Mouse (Mus musculus) heart, adult 2 months (tissue): ENCODE results near the gene Trnau1ap. TPM values are rescaled to one million over a fixed set of nuclear protein-coding genes. Genes with fewer than 3 reads are reported as not detected.
"Not testable (repeated sequence)": the region's sequence is repeated elsewhere in the genome, so short reads cannot be mapped to it uniquely, and the experiment has no call there.

Experiments
- DNase-seq, 2 experiments: peaks; one replicate each; pipeline ENCODE4 v3.0.0; 2021
- H3K27ac ChIP-seq: fragments of 200-600 bp; 2 replicates; pipeline ENCODE4 v1.8.1; 2022
- H3K27me3 ChIP-seq: fragments of 200-500 bp; 2 replicates; pipeline ENCODE4 v1.6.1; 2012; ENCODE audit warnings: mild to moderate bottlenecking, low read length, inconsistent platforms, mixed read lengths; ENCODE audit not compliant: control insufficient read depth, insufficient read depth
- H3K36me3 ChIP-seq: fragments of 200-500 bp; 2 replicates; pipeline ENCODE4 v1.6.1; 2012; ENCODE audit warnings: low read length, inconsistent platforms; ENCODE audit not compliant: control insufficient read depth, insufficient read depth
- H3K4me1 ChIP-seq: fragments of 200-500 bp; 2 replicates; pipeline ENCODE4 v1.6.1; 2011; ENCODE audit warnings: low read length; ENCODE audit not compliant: control insufficient read depth, insufficient read depth
- H3K4me3 ChIP-seq: fragments of 200-600 bp; 2 replicates; pipeline ENCODE4 v1.8.1; 2022
- H3K79me2 ChIP-seq: fragments of 200-500 bp; replicated peaks from 2 replicates; pipeline ENCODE4 v1.6.1; 2012; ENCODE audit warnings: mild to moderate bottlenecking, inconsistent platforms, low read length, moderate library complexity, mixed read lengths; ENCODE audit not compliant: control insufficient read depth, insufficient read depth
- H3K9ac ChIP-seq: fragments of 200-500 bp; 2 replicates; pipeline ENCODE4 v1.6.1; 2012; ENCODE audit warnings: low read depth, mild to moderate bottlenecking, control low read depth, inconsistent platforms, low read length, mixed read lengths
- CTCF ChIP-seq: fragments of 200-600 bp; IDR thresholded peaks from 2 replicates; pipeline ENCODE4 v1.8.1; 2022; ENCODE audit warnings: antibody characterized with exemption, mild to moderate bottlenecking, moderate library complexity
- EP300 ChIP-seq: fragments of 200-500 bp; IDR thresholded peaks from 2 replicates; pipeline ENCODE4 v1.6.1; 2011; ENCODE audit warnings: low read depth, low read length, control low read depth; ENCODE audit not compliant: insufficient read depth
- POLR2A ChIP-seq: fragments of 200-500 bp; IDR thresholded peaks from 2 replicates; pipeline ENCODE4 v1.6.1; 2011; ENCODE audit warnings: mild to moderate bottlenecking, low read depth, low read length, control low read depth; ENCODE audit not compliant: insufficient read depth
- WGBS: fragments of 180-500 bp; shearing (Covaris S2); methylation state at CpG from one replicate; pipeline ENCODE4 v1.1.7; 2018; 5-methylcytosine and 5-hydroxymethylcytosine counted together
- intact Hi-C: fragments of 180-260 bp; cut with DNase I; formaldehyde crosslinking; loops from one replicate; pipeline ENCODE4 v1.15.1; 2025
- polyA plus RNA-seq: library from polyadenylated mRNA; depleted of rRNA; stranded (reverse); fragments of >200 nt; gene quantifications from 2 replicates; pipeline ENCODE4 v1.2.3, GENCODE M21; 2012
- total RNA-seq, 2 experiments: library from RNA; stranded (reverse); gene quantifications; 2 replicates each; pipeline ENCODE4 v1.2.3; 2021

Trnau1ap gene
- total and polyA plus RNA-seq, 3 experiments: 14.9 to 24.6 (median 21.3) TPM

DNA sequence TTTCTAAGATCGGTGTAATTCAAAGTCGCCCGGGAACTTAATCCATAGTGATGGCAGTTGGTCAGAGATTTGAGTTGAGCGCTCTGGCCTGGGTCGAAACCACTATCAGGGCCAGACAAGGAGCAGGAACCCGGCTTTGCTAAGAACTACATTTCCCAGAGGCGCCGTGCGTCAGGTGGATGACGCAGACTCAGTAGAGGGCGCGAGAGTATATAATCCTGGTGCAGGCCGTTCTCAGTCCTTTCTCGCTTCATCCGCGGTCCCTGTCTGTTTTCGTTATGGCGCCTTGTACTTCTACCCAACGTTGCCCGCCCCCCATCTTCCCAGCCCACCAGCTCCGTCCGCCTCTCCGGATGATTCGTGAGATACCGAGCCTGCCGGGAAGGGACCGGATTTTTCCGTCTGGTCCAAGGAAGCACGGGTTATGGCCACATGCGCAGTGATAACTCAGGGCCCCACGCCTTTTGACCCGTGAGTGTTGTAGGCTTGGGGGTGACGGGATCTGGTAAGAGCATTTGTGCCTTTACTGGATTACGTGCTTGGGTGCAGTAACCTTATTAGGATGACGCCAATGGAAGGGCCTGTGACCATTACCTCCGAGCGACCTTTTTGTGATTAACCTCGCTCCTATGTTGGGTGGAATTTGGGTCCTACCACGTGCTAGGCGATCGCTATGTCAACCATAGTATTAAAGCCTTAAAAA, 20.8 kb downstream of the Trnau1ap start:
- Histone ChIP-seq H3K4me1 (peaks cover 5% of the 10 kb centered on the region), H3K4me3 (peak overlapping the region; percentile 63), H3K79me2 (no peaks in the 10 kb centered on the region), H3K27ac (peak overlapping the region; percentile 80), H3K9ac (peak overlapping the region; percentile 80), H3K27me3 (no peaks in the 10 kb centered on the region), H3K36me3 (peaks cover 11% of the 10 kb centered on the region)
- under 1% methylated on average over 41 of the region's 41 CpGs for WGBS
- TF ChIP-seq CTCF (no peak), POLR2A (peak; percentile 100), EP300 (peak; percentile 68; the same call in 1 of the 2 replicates)
- DNase-seq: peak; percentile 90 to 92
- intact Hi-C loops: loop anchor here (1.0 to 2.0 kb wide), 2 partner anchors 34 to 44 kb away; partner anchors contain the start of genes Rcc1 and Taf12

DNA sequence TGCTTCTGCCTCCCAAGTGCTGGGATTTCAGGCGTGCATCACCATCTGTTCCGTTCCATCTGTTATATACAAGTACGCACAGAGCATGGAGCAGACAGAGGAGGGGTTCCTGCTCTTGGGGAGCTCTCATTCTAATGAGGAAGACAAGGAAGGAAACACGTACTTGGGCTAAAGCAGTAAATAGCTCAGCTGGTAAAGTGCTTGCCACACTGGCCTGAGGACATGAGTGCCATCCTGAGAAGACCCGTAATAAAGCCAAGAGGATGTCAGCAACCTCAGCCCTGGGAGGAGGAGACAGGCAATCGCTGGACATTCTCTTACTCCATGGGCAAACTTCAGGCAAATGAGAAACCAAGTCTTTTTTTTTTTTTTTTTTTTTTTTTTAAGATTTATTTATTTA, 23.3 kb downstream of the Trnau1ap start:
- intact Hi-C loops: no loop called here

DNA sequence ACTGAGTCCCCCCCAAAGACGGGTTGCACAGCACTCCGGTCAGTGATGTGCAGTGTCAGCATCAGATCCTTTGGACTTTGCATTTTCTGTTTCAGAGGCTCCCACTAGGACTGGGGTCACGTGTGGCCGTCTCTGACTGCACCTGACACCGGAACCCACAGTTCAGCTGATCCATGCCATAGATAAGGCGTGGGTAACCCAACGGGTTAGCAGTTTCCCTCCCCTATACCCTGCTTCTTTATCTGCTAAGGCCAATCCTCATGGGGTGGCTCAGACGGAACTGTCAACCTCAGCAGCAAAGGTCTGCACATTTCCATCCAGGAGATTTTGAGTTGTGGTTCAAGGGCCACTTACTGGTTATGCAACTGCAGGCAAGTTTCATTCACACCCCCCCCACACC, 24.1 kb downstream of the Trnau1ap start:
- Histone ChIP-seq H3K36me3 (peaks cover 3% of the 10 kb centered on the region; the same call in 1 of the 2 replicates), H3K79me2 (no peaks in the 10 kb centered on the region), H3K9ac (no peak overlapping the region), H3K4me3 (no peak overlapping the region), H3K4me1 (peaks cover 11% of the 10 kb centered on the region), H3K27ac (no peak overlapping the region), H3K27me3 (no peaks in the 10 kb centered on the region)
- TF ChIP-seq EP300: no peak
- TF ChIP-seq CTCF: no peak
- TF ChIP-seq POLR2A: no peak
- intact Hi-C loops: no loop called here
- DNase-seq: no peak
- WGBS: 91% methylated on average over 8 of the region's 8 CpGs

More for the DNA sequence above, 23.3 kb downstream of the Trnau1ap start:
- no peak for DNase-seq
- Histone ChIP-seq H3K27me3 (no peaks in the 10 kb centered on the region), H3K4me3 (no peak overlapping the region), H3K9ac (no peak overlapping the region), H3K79me2 (no peaks in the 10 kb centered on the region), H3K27ac (no peak overlapping the region), H3K36me3 (peaks cover 9% of the 10 kb centered on the region), H3K4me1 (peaks cover 11% of the 10 kb centered on the region)
- 57% methylated on average over 6 of the region's 6 CpGs for WGBS
- TF ChIP-seq CTCF: no peak
- TF ChIP-seq EP300: no peak
- no peak for TF ChIP-seq POLR2A

DNA sequence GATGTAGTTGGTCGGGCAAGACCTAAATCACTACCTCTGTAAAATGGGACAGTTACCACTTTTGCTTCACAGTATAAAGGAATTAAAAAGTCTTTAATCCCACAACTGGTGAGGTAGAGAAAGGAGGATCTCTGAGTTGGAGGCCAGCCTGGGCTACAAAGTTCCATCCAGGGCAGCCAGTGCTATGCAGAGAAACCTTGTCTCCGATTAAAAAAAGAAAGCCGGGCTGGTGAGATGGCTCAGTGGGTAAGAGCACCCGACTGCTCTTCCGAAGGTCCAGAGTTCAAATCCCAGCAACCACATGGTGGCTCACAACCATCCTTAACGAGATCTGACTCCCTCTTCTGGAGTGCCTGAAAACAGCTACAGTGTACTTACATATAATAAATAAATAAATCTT, 25.9 kb downstream of the Trnau1ap start:
- WGBS: 53% methylated on average over 6 of the region's 6 CpGs
- intact Hi-C loops, H3K27ac ChIP-seq, H3K4me1 ChIP-seq, H3K27me3 ChIP-seq, H3K79me2 ChIP-seq, H3K9ac ChIP-seq, DNase-seq, H3K36me3 ChIP-seq: not testable (repeated sequence)
- peak; percentile 2; the same call in 1 of the 2 replicates for TF ChIP-seq CTCF
- peak overlapping the region; percentile 59 for H3K4me3 ChIP-seq

DNA sequence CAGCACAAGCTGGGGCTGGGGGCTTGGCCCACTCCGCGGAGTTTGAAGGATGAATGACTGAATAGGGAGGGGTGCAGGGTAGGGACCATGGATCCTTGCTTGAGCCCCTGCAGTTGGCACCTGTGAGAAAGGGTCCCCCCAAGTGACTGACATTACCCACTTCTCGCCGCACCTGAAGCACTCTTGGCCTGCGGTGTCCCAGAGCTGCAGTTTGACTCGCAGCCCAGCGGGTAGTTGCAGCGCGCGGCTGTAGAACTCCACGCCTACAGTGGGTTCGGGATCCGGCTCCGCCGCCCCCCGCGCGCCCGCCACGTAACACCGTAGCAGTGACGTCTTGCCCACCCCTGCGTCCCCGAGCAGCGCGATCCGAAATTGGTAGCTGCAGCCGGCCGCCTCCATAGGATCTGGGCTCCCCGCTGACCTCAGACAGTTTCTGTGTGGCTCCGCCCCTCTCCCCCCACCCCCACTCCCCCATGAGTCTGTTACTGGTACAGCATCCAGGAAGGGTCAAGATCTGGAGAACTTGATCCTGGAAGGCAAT, 26.3 kb downstream of the Trnau1ap start, which contains the start of gene Rab42:
Gene Rab42, minus strand, starts transcription at position 447 of the 541 bp plus-strand sequence.
- Histone ChIP-seq H3K4me3 (peak within 1 kb of the TSS; percentile 59), H3K36me3 (no peaks in the 10 kb centered on the region), H3K9ac (peak within 1 kb of the TSS; percentile 61), H3K79me2 (no peaks in the 10 kb centered on the region), H3K27me3 (no peaks in the 10 kb centered on the region), H3K27ac (peak within 1 kb of the TSS; percentile 64), H3K4me1 (peaks cover 6% of the 10 kb centered on the region; the same call in 1 of the 2 replicates)
- TF ChIP-seq CTCF: peak; percentile 58
- TF ChIP-seq EP300: no peak
- TF ChIP-seq POLR2A: no peak
- WGBS: 1% methylated on average over 30 of the region's 31 CpGs
- DNase-seq: peak; percentile 68 to 74
- intact Hi-C loops: no loop called here
